8 mouse cellular contexts compared by ENCODE assay signal in the genomic region with DNA sequence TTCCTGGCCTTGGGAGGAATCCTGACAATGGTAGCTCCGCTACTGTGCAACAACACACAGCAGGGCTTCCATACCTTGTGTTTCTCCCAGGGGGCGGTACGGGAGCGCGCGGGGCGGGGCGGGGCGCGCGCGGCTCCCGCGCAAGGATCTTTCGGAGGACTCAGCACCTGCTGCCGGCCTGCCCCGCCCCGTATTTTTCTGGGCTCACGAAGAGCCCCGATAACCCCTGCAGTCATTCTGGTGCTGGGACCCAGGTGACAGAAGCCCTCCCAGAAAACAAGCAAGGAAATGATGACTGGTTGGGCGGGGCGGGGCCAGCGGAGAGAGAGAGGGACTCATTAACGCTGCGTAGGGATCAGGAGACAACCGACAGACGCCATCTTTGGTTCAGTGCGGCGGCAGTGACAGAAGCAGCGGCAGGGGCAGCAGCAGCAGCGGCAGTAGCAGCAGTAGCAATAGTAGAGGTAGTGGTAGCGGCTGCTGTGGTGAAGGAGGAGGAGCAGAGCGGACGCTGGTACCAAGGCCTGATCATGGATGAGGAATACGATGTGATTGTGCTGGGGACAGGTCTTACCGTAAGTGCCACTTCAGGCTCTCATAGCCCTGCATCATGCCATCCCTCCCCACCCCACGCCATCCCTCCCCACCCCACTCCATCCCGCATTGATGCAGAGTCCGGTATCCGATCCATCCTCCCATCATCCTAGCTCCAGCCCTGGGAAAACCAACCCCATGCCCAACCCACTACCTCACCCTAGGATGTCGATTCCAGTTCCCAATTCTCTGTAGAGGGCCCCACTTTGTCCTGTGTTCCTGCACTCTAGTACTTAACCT. TPM values are rescaled to one million over a fixed set of nuclear protein-coding genes. Genes with fewer than 3 reads are reported as not detected.
DNase-seq lines count a peak whose midpoint lies in the region; ATAC-seq and TF ChIP-seq lines count a peak whose summit lies in the region.

Gene Gdi1 (plus strand): TSS at position 132 of the 834 bp plus-strand sequence.

- H3K79me2 ChIP-seq in macrophage (ENCODE audit: inconsistent target), result peaks cover 59% of the 10 kb centered on the region

- H3K36me3 ChIP-seq in hindbrain, embryonic 15.5 days, result peaks cover 50% of the 10 kb centered on the region
- H3K36me3 ChIP-seq in macrophage (ENCODE audit: inconsistent target), result peaks cover 9% of the 10 kb centered on the region; the same call in 1 of the 2 replicates

- peak within 1 kb of the TSS; percentile 71 for H3K4me2 ChIP-seq in hindbrain, embryonic 15.5 days

- H3K27ac ChIP-seq in hindbrain, embryonic 15.5 days (replicated peaks), result peak within 1 kb of the TSS; percentile 95
- peak within 1 kb of the TSS; percentile 97 for H3K27ac ChIP-seq in left cerebral cortex, adult 2 months
- H3K27ac ChIP-seq in macrophage, result peak within 1 kb of the TSS; percentile 65

- H3K4me3 ChIP-seq in hindbrain, embryonic 15.5 days, result peak within 1 kb of the TSS; percentile 55
- H3K4me3 ChIP-seq in left cerebral cortex, adult 2 months, result peak within 1 kb of the TSS; percentile 59
- peak within 1 kb of the TSS; percentile 58 for H3K4me3 ChIP-seq in macrophage (ENCODE audit: inconsistent target)

- H3K9ac ChIP-seq in hindbrain, embryonic 15.5 days, result peak within 1 kb of the TSS; percentile 73

- DNase-seq in T-cell, adult 2 months (ENCODE audit: low spot score), result peak; percentile 75
- peak; percentile 72 to 76 for DNase-seq in cerebellum, postnatal 36 days
- peak; percentile 72 for DNase-seq in gastrocnemius, adult 18-20 months (ENCODE audit: low spot score)
- DNase-seq in left cerebral cortex, adult 2 months (ENCODE audit: extremely low spot score in 1 of 2, low spot score in 2 of 2), result peak; percentile 59 to 70
- peak; percentile 67 for DNase-seq in right cerebral cortex, adult 18-20 months
- DNase-seq in urinary bladder, adult 2 months (ENCODE audit: low spot score), result peak; percentile 67

- no peaks in the 10 kb centered on the region for H3K9me3 ChIP-seq in hindbrain, embryonic 15.5 days

- 15% methylated on average over 38 of the region's 41 CpGs for WGBS in hindbrain, embryonic 15.5 days
- 24% methylated on average over 31 of the region's 41 CpGs for WGBS in macrophage (ENCODE audit: missing documents)

- intact Hi-C loops in left cerebral cortex, adult 2 months (cut with DNase I), result no loop called here

- peak; percentile 82 for ATAC-seq in hindbrain, embryonic 15.5 days (ENCODE audit: low FRiP score, low read depth)

- H3K27me3 ChIP-seq in hindbrain, embryonic 15.5 days, result no peaks in the 10 kb centered on the region

- peaks cover 33% of the 10 kb centered on the region for H3K4me1 ChIP-seq in hindbrain, embryonic 15.5 days (replicated peaks)

- peak; percentile 38 for TF ChIP-seq CTCF in left cerebral cortex, adult 2 months (IDR thresholded peaks at IDR 0.05)

RNA-seq across cellular contexts. Expression of gene Gdi1, which starts in this region (rescaled TPM):
- 10 to 100 TPM; 27.9 to 35.9 TPM for total RNA-seq in gastrocnemius, adult 18-20 months (2021)
- polyA plus RNA-seq in hindbrain, embryonic 15.5 days (2015; fragmentation: Nextera tagmentation; extraction: Ambion mirVana), result 868 and 983 TPM in 2 replicates
- 100 to 1,000 TPM; 596 to 607 TPM for total RNA-seq in left cerebral cortex, adult 2 months (2021)
- total RNA-seq in macrophage (2018; cell fraction: chromatin; rRNA removed), result 100 to 1,000 TPM; 203 to 511 (median 413) TPM
- 10 to 100 TPM; 33.9 to 70.2 (median 44.3) TPM for total RNA-seq in macrophage (2018; cell fraction: cytosol; rRNA removed)
- 100 to 1,000 TPM; 189 to 669 (median 375) TPM for total RNA-seq in macrophage (2018; cell fraction: nucleus; rRNA removed)
- polyA plus RNA-seq in macrophage (2018), result 40.7 to 86.1 TPM (median 74.6 TPM) in 3 replicates
- polyA plus RNA-seq in urinary bladder, adult 2 months (2012; rRNA removed), result 251 and 365 TPM in 2 replicates

Comparison
In these comparisons a context has a peak if more than half of its experiments do, and no peak if none do; other contexts are left out.
1. Peak in every context shown above with its lines: DNase-seq, ATAC-seq, H3K4me3 ChIP-seq and H3K27ac ChIP-seq.
2. RNA of gene Gdi1 (total RNA-seq): 596 to 607 TPM in left cerebral cortex, adult 2 months; 27.9 to 35.9 TPM in gastrocnemius, adult 18-20 months; every median in the first group is over 10 times any median in the second.